Mouse (Mus musculus): ENCODE measurements at regions not wholly inside any gene's neighbourhood (a gene's known extent, or its start where the extent isn't known, plus 50 kb on each side); places are given as distances from the start of the nearest gene placed in this dataset.
A peak's percentile ranks its signal among the peaks of the same experiment; 100 is the strongest.

- no peak for DNase-seq (ENCODE audit: low spot score in 2 of 2)
These were observed 248.3 kb downstream of the Emp1 start for GRCm38 (mm10) chr6:135610504-135611096.

GRCm38 (mm10) chr6:135627928-135628327 is 265.6 kb downstream of the Emp1 start:
- peak in 1 of 2 experiments; percentile 37 for DNase-seq (ENCODE audit: low spot score in 2 of 2)

DNA sequence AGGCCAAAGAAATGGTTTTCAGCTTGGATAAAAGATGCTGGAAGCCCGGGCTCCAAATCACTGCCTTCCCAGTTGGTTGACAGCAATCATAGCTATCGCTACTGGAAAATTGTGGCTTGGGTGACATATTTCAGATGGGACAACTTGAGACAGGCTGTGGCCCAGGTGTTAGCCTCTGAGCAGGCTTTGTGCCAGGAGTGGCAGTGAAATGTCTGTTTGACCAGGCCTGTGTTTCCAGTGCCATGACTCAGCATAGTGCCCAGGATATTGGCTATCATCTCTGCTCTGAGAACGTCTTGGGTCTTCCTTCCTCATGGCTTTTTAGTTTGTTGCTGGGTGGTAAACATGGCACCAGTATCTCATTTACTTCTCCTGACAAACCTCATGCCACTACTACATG is 266.9 kb downstream of the Emp1 start:
- no peak for DNase-seq (ENCODE audit: low spot score in 2 of 2)

GRCm38 (mm10) chr6:135632671-135633070 is 270.3 kb downstream of the Emp1 start:
- no peak for DNase-seq (ENCODE audit: low spot score in 2 of 2)

DNA sequence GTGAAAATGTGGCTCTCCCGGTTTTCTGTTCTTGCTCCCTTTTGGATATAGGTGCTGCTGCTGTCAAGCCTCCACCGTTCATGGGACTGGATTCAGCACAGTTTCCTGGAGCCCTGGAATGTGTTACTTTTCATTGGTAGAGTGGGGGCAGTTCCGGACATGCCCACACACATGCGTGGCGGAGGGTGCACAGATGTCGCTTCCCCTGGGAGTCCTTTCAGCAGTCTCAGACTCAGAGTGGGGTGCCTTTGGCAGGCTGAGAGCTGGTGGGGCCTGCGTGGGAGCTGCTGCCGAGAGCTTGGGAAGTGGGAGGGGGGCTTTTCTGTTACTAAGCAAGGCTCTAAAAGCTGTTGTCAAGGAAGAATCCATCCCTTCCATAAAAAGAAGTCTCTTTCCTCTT is 274.3 kb downstream of the Emp1 start:
- peak; percentile 90 to 91 for DNase-seq (ENCODE audit: low spot score in 2 of 2)

GRCm38 (mm10) chr6:135642711-135643110 is 280.4 kb downstream of the Emp1 start:
- DNase-seq (ENCODE audit: low spot score in 2 of 2), result peak in 1 of 2 experiments; percentile 28

- no peak for DNase-seq (ENCODE audit: low spot score in 2 of 2)
These were observed 283.8 kb downstream of the Emp1 start for GRCm38 (mm10) chr6:135646177-135646576.

DNA sequence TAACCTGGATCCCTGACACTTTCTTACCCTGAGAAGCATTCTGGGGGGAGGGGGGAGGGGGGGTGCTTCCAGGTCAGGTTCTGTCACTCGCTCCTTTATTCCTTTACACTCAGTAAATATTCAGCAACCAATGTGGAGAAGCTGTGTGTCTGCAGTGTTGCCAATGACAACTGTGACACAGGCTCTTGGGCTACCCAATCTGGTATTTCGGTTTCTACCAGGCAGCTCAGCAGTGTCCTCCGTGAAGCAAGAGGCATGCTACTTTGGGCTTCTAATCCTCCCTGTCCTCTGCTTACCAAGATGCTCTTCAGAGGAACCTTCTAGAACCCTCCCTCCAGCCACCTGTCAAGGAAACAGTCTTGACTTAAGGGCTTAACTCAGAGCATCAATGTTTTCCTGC is 290.7 kb downstream of the Emp1 start:
- DNase-seq (ENCODE audit: low spot score in 2 of 2), result no peak

DNA sequence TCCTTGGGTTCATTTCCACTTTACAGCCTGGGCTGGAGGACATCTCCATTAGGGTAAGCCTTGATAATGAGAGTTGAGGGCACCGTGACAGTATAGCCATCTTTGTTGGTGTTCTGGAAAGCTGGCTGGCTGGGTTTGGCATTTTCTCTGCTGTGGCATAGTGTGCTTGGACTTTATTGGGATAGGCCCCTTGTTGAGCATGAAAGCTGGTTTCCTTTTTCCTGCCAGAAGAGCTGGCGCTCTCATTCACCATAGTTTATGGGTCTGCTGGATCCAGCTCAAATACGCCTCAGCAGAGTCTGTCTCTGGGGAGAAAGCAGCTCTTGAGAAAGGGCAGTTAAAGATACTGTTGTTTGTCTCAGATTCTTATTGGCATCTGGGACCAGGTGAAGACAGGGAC is 300.0 kb downstream of the Emp1 start:
- DNase-seq (ENCODE audit: low spot score in 2 of 2), result peak; percentile 54 to 70

DNA sequence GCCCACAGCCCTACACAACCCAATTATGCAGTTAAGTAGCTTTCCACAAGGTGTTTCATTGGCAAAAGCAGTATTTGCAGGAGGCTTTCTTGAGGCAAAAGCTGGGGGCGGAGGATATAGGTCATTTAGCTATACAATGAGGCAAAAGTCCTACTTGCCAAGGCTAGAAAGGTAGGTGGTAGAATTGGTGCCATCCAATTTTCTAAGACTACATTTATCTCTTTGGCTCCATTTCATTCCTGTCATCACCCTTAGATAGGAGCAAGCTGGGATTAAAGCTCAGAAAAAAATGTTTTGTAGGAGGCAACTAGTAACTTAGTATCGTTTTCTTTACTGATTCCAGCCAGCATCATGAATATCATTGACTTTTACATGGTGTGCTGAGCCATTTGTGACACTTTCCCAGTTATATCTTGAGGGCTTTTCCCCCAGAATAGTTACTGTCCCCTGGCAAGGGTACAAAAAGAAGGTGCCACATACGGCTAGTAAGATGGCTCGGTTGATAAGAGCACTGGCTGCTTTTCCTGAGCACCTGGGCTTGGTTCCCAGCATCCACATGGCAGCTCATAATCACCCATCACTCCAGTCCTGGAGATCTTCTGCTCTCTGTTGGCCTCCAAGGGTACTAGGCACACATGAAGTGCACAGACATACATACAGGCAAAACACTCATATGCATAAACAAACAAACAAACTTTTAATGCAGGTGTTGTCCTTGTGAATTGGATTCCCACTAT is 300.6 kb downstream of the Emp1 start:
- DNase-seq (ENCODE audit: low spot score in 2 of 2), result peak in 1 of 2 experiments; percentile 22
